Mouse (Mus musculus): ENCODE data around the gene Pou5f1.

- TF ChIP-seq CTCF (IDR thresholded peaks at IDR 0.05; ENCODE audit: control insufficient read depth, insufficient read depth, insufficient read length): no peak
- TF ChIP-seq MYOD1 (IDR thresholded peaks at IDR 0.05; ENCODE audit: control insufficient read depth, insufficient read length, low read depth): no peak
- no peak for TF ChIP-seq MAX (IDR thresholded peaks at IDR 0.05)
- no peak for TF ChIP-seq USF1 (IDR thresholded peaks at IDR 0.05; ENCODE audit: low read depth)
These were observed 1.9 kb downstream of the Pou5f1 start for GRCm38 (mm10) chr17:35507556-35508260.

All from C2C12 (cell line).